Mouse (Mus musculus): ENCODE measurements around the gene Crmp1. TPM values are rescaled to one million over a fixed set of nuclear protein-coding genes. Genes with fewer than 3 reads are reported as not detected.

Gene Crmp1
- total and polyA plus RNA-seq, 3 experiments, result 3.3 to 19.6 (median 10.5) TPM

DNA sequence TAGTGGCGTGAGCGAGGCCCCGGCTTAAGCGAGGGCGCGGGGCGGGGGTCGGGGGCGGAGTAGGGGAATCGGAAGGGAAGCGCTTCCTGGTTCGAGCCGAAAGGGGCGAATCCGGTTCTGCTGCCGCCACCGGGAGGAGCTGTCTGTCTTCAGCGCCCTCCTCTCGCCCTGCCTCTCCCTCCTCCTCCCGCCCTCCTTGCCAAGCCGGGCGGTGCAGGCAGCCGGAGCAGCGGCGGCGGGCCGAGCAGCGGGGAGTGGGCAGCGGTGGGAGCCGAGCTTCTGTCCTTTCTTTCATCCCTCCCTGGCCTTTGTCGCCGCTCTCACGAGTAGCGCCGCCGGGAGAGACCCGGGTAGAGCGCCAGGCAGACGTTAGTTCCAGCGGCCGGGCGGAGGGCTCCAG lies 3.9 kb downstream of the Crmp1 start:
- in situ Hi-C loops (cut with MboI; ENCODE audit: low pct_ligation_motif_present, low pct_unique_long_range_greater_than_20kb, low sequenced_read_pairs), result loop anchor here (5.0 kb wide), 1 partner anchor 42 kb away; no protein-coding TSS in a partner anchor
- Histone ChIP-seq H3K9ac (ENCODE audit: insufficient read depth, low read depth) (peak overlapping the region; percentile 48), H3K9me3 (replicated peaks; ENCODE audit: low read length) (peaks cover 10% of the 10 kb centered on the region)

DNA sequence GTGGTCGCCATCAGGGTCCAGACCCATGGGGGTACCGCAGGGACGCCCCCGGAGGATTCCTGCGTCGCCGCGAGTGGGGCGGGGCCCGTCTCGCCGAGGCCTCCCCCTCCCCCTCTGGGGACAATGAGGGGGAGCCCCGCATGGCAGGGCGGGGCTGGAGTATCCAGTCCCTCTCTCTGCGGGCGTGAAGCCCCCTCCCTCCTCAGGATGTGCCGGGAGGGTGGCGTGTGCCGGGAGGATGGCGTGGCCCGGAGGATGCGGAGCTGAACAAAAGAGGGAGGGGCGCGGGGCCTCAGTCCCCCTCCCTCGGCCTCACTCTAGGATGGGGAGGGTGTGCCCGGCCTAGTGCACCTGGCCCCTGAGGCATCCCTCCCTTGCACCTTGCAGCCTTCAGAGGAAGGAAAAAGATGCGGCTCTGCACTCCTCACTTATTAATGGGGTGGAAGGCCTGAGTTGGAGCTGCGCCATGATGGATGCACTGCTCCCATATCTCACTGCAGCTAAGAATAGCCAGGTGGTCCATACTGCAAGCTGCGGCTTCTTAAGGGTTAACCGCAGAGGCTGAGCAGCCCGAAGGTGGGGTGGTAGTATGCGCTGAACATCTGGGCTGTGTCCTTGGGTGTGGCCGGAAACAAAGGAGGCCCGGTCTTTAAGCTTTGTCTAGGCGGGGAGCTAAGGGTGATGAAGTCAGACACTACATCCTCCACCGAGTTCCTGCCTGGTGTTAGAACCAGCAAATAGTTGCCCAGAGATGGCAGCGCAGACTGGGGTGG lies 4.6 kb downstream of the Crmp1 start:
- H3K9me3 ChIP-seq (replicated peaks; ENCODE audit: low read length), result peaks cover 10% of the 10 kb centered on the region
- peak overlapping the region; percentile 32 for H3K4me2 ChIP-seq (ENCODE audit: insufficient read depth, low read depth, poor library complexity, severe bottlenecking)
- peaks cover 9 to 36% of the 10 kb centered on the region in 2 experiments for H3K4me1 ChIP-seq (ENCODE audit: control insufficient read depth in 1 of 2, insufficient read depth in 2 of 2)
- dilution Hi-C loops (cut with MboI; ENCODE audit: extremely low pct_ligation_motif_present, extremely low pct_unique_long_range_greater_than_20kb, low sequenced_read_pairs) (no loop called here), in situ Hi-C loops (cut with MboI; ENCODE audit: low pct_ligation_motif_present, low pct_unique_long_range_greater_than_20kb, low sequenced_read_pairs) (loop anchor here (5.0 kb wide), 1 partner anchor 41 kb away; no protein-coding TSS in a partner anchor)
- peak overlapping the region; percentile 48 for H3K9ac ChIP-seq (ENCODE audit: insufficient read depth, low read depth)
- peak overlapping the region; percentile 26; the same call in 1 of the 2 replicates for H3K27ac ChIP-seq (ENCODE audit: insufficient read depth, low read depth)
- no peaks in the 10 kb centered on the region for H3K79me2 ChIP-seq (replicated peaks; ENCODE audit: control insufficient read depth, extremely low read depth, insufficient read depth, poor library complexity, severe bottlenecking)
- H3K36me3 ChIP-seq (replicated peaks in 1 of 2; ENCODE audit: control insufficient read depth in 1 of 2, insufficient read depth in 1 of 2, low read length in 1 of 2), result peaks cover 0 to 2% of the 10 kb centered on the region in 2 experiments
- H3K27me3 ChIP-seq (replicated peaks), result peaks cover 12% of the 10 kb centered on the region
- peak; percentile 82 for DNase-seq (ENCODE audit: extremely low read depth)
- H3K4me3 ChIP-seq (replicated peaks in 1 of 3; ENCODE audit: low read depth in 2 of 3, low read length in 2 of 3, poor library complexity in 1 of 3), result peak overlapping the region; percentile 45 to 73 (median 61)
- TF ChIP-seq UBTF (IDR thresholded peaks at IDR 0.05; ENCODE audit: low read depth, low read length), result no peak
- peak; percentile 39; the same call in 1 of the 2 replicates for TF ChIP-seq IRF4 (IDR thresholded peaks at IDR 0.05; ENCODE audit: low read depth, low read length)
- TF ChIP-seq GABPA (IDR thresholded peaks at IDR 0.05; ENCODE audit: insufficient replicate concordance, low read depth, low read length), result no peak
- TF ChIP-seq CHD2 (IDR thresholded peaks at IDR 0.05; ENCODE audit: low read length), result peak; percentile 48
- no peak; the same call in 1 of the 2 replicates for TF ChIP-seq ETS1 (conservative IDR thresholded peaks at IDR 0.05; ENCODE audit: low read depth, low read length)
- TF ChIP-seq TCF12 (IDR thresholded peaks at IDR 0.05; ENCODE audit: low read depth, low read length), result peak; percentile 77
- TF ChIP-seq TBP (conservative IDR thresholded peaks at IDR 0.05; ENCODE audit: low read depth, low read length), result no peak
- peak; percentile 68 for TF ChIP-seq SIN3A (IDR thresholded peaks at IDR 0.05; ENCODE audit: low read length)
- no peak for TF ChIP-seq USF1 (IDR thresholded peaks at IDR 0.05; ENCODE audit: low read depth, low read length)
- TF ChIP-seq PAX5 (IDR thresholded peaks at IDR 0.05; ENCODE audit: low read length), result no peak
- TF ChIP-seq ELF1 (IDR thresholded peaks at IDR 0.05; ENCODE audit: low read depth, low read length), result peak; percentile 48
- TF ChIP-seq CTCF (conservative IDR thresholded peaks at IDR 0.05 in 1 of 2, IDR thresholded peaks at IDR 0.05 in 1 of 2; ENCODE audit: low read depth in 2 of 2, low read length in 2 of 2), result no peak
- no peak; the same call in 1 of the 2 replicates for TF ChIP-seq POLR2A (IDR thresholded peaks at IDR 0.05; ENCODE audit: low read depth, low read length)
- TF ChIP-seq USF2 (conservative IDR thresholded peaks at IDR 0.05; ENCODE audit: low read depth, low read length), result no peak
- TF ChIP-seq JUND (conservative IDR thresholded peaks at IDR 0.05; ENCODE audit: low read depth, low read length), result no peak
- TF ChIP-seq POLR2AphosphoS2 (IDR thresholded peaks at IDR 0.05; ENCODE audit: low read depth, low read length), result no peak
- TF ChIP-seq MAZ (IDR thresholded peaks at IDR 0.05; ENCODE audit: low read depth, low read length), result no peak
- no peak for TF ChIP-seq MXI1 (IDR thresholded peaks at IDR 0.05; ENCODE audit: low read depth, low read length)
- TF ChIP-seq NRF1 (IDR thresholded peaks at IDR 0.05; ENCODE audit: low read depth, low read length), result 0 out of 2 replicates have a peak, but pooled peaks have one; percentile 17
- no peak for TF ChIP-seq CHD1 (IDR thresholded peaks at IDR 0.05; ENCODE audit: low read depth, low read length)
- TF ChIP-seq KAT2A (IDR thresholded peaks at IDR 0.05; ENCODE audit: insufficient replicate concordance, low read length), result 0 out of 2 replicates have a peak, but pooled peaks have one; percentile 38
- 0 out of 2 replicates have a peak, but pooled peaks have one; percentile 8 for TF ChIP-seq MAFK (IDR thresholded peaks at IDR 0.05; ENCODE audit: insufficient replicate concordance, low read length)
- no peak for TF ChIP-seq SMC3 (IDR thresholded peaks at IDR 0.05; ENCODE audit: low read depth, low read length)
- TF ChIP-seq MEF2A (IDR thresholded peaks at IDR 0.05; ENCODE audit: borderline replicate concordance, low read depth, low read length), result peak; percentile 66; the same call in 1 of the 2 replicates

More for the DNA sequence above, 3.9 kb downstream of the Crmp1 start:
- dilution Hi-C loops (cut with MboI; ENCODE audit: extremely low pct_ligation_motif_present, extremely low pct_unique_long_range_greater_than_20kb, low sequenced_read_pairs), result no loop called here
- Histone ChIP-seq H3K27ac (ENCODE audit: insufficient read depth, low read depth) (peak overlapping the region; percentile 26; the same call in 1 of the 2 replicates), H3K36me3 (replicated peaks in 1 of 2; ENCODE audit: control insufficient read depth in 1 of 2, insufficient read depth in 1 of 2, low read length in 1 of 2) (peaks cover 0 to 2% of the 10 kb centered on the region in 2 experiments), H3K4me2 (ENCODE audit: insufficient read depth, low read depth, poor library complexity, severe bottlenecking) (peak overlapping the region; percentile 32), H3K4me1 (ENCODE audit: control insufficient read depth in 1 of 2, insufficient read depth in 2 of 2) (peaks cover 9 to 35% of the 10 kb centered on the region in 2 experiments), H3K4me3 (replicated peaks in 1 of 3; ENCODE audit: low read depth in 2 of 3, low read length in 2 of 3, poor library complexity in 1 of 3) (peak overlapping the region; percentile 45 to 73 (median 61)), H3K27me3 (replicated peaks) (peaks cover 12% of the 10 kb centered on the region), H3K79me2 (replicated peaks; ENCODE audit: control insufficient read depth, extremely low read depth, insufficient read depth, poor library complexity, severe bottlenecking) (no peaks in the 10 kb centered on the region)
- peak; percentile 66 for DNase-seq (ENCODE audit: extremely low read depth)
- TF ChIP-seq KAT2A (IDR thresholded peaks at IDR 0.05; ENCODE audit: insufficient replicate concordance, low read length) (no peak), NELFE (IDR thresholded peaks at IDR 0.05; ENCODE audit: low read depth, low read length) (peak; percentile 60; the same call in 1 of the 2 replicates), ZMIZ1 (IDR thresholded peaks at IDR 0.05; ENCODE audit: low read depth, low read length) (peak; percentile 66; the same call in 1 of the 2 replicates), HCFC1 (IDR thresholded peaks at IDR 0.05; ENCODE audit: low read depth, low read length) (0 out of 2 replicates have a peak, but pooled peaks have one; percentile 29), CTCF (conservative IDR thresholded peaks at IDR 0.05 in 1 of 2, IDR thresholded peaks at IDR 0.05 in 1 of 2; ENCODE audit: low read depth in 2 of 2, low read length in 2 of 2) (peak in 1 of 2 experiments; percentile 52; a peak in 2 of 4 replicates), USF2 (conservative IDR thresholded peaks at IDR 0.05; ENCODE audit: low read depth, low read length) (no peak), UBTF (IDR thresholded peaks at IDR 0.05; ENCODE audit: low read depth, low read length) (peak; percentile 69), RAD21 (IDR thresholded peaks at IDR 0.05; ENCODE audit: low read depth, low read length) (peak; percentile 26), ELF1 (IDR thresholded peaks at IDR 0.05; ENCODE audit: low read depth, low read length) (peak; percentile 86), JUND (conservative IDR thresholded peaks at IDR 0.05; ENCODE audit: low read depth, low read length) (no peak), SIN3A (IDR thresholded peaks at IDR 0.05; ENCODE audit: low read length) (no peak), RCOR1 (conservative IDR thresholded peaks at IDR 0.05; ENCODE audit: low read depth, low read length) (no peak), IRF4 (IDR thresholded peaks at IDR 0.05; ENCODE audit: low read depth, low read length) (peak; percentile 48; the same call in 1 of the 2 replicates), POLR2A (IDR thresholded peaks at IDR 0.05; ENCODE audit: low read depth, low read length) (peak; percentile 45; the same call in 1 of the 2 replicates)

Measured in CH12.LX (cell line).